In genomic region chr5:9161456-9162041, GRCm38 (mm10) we compare ENCODE assay signal across 8 mouse cellular contexts. TPM values are rescaled to one million over a fixed set of nuclear protein-coding genes. Genes with fewer than 3 reads are reported as not detected.
DNase-seq lines count a peak whose midpoint lies in the region; ATAC-seq lines count a peak whose summit lies in the region.

Gene Dmtf1 (minus strand): TSS chr5:9161776.

- under 1% methylated on average over 55 of the region's 64 CpGs for WGBS in hindbrain, embryonic 12.5 days

- H3K9me3 ChIP-seq in hindbrain, embryonic 12.5 days (replicated peaks) = no peaks in the 10 kb centered on the region

- ATAC-seq in hindbrain, embryonic 12.5 days (ENCODE audit: low FRiP score) = peak; percentile 97

- DNase-seq in NIH3T3 (ENCODE audit: low read depth) = peak; percentile 97
- DNase-seq in cerebellum, postnatal 10 days = peak; percentile 95 to 96
- DNase-seq in frontal cortex, postnatal 10 days (ENCODE audit: low spot score in 2 of 2) = peak; percentile 87 to 88
- peak; percentile 87 to 94 for DNase-seq in layer of hippocampus, postnatal 14 days (ENCODE audit: low spot score in 2 of 2)
- peak; percentile 89 for DNase-seq in lung, postnatal 14 days
- peak; percentile 89 for DNase-seq in retina, adult 2 months (ENCODE audit: low read depth, low spot score)
- peak; percentile 84 to 87 for DNase-seq in thymus, postnatal 36 days

- H3K27me3 ChIP-seq in hindbrain, embryonic 12.5 days = no peaks in the 10 kb centered on the region

- peak within 1 kb of the TSS; percentile 97 for H3K4me3 ChIP-seq in hindbrain, embryonic 12.5 days

- no peaks in the 10 kb centered on the region for H3K36me3 ChIP-seq in hindbrain, embryonic 12.5 days

- peak within 1 kb of the TSS; percentile 97 for H3K9ac ChIP-seq in hindbrain, embryonic 12.5 days

- H3K4me1 ChIP-seq in hindbrain, embryonic 12.5 days = peaks cover 17% of the 10 kb centered on the region

- peak within 1 kb of the TSS; percentile 100 for H3K27ac ChIP-seq in hindbrain, embryonic 12.5 days

- H3K4me2 ChIP-seq in hindbrain, embryonic 12.5 days (replicated peaks) = peak within 1 kb of the TSS; percentile 76

RNA-seq across cellular contexts. Expression of gene Dmtf1, which starts in this region (rescaled TPM):
- polyA plus RNA-seq in hindbrain, embryonic 12.5 days (2016; fragmentation: Nextera tagmentation; extraction: Ambion mirVana) = 71.0 and 79.5 TPM in 2 replicates
- 10 to 100 TPM; 49.9 to 53.1 TPM for total RNA-seq in layer of hippocampus, postnatal 14 days (2021)

Comparison
In these comparisons a context has a peak if more than half of its experiments do, and no peak if none do; other contexts are left out.
1. Peak in every context shown above with its lines: DNase-seq, ATAC-seq, H3K4me3 ChIP-seq and H3K27ac ChIP-seq.